Mouse (Mus musculus): ENCODE results near the gene Foxp4. TPM values are rescaled to one million over a fixed set of nuclear protein-coding genes. Genes with fewer than 3 reads are reported as not detected.
A peak's percentile ranks its signal among the peaks of the same experiment; 100 is the strongest.

Foxp4 gene
- polyA plus RNA-seq, 1 experiment from 2014 or later, result 18.0 TPM

DNA sequence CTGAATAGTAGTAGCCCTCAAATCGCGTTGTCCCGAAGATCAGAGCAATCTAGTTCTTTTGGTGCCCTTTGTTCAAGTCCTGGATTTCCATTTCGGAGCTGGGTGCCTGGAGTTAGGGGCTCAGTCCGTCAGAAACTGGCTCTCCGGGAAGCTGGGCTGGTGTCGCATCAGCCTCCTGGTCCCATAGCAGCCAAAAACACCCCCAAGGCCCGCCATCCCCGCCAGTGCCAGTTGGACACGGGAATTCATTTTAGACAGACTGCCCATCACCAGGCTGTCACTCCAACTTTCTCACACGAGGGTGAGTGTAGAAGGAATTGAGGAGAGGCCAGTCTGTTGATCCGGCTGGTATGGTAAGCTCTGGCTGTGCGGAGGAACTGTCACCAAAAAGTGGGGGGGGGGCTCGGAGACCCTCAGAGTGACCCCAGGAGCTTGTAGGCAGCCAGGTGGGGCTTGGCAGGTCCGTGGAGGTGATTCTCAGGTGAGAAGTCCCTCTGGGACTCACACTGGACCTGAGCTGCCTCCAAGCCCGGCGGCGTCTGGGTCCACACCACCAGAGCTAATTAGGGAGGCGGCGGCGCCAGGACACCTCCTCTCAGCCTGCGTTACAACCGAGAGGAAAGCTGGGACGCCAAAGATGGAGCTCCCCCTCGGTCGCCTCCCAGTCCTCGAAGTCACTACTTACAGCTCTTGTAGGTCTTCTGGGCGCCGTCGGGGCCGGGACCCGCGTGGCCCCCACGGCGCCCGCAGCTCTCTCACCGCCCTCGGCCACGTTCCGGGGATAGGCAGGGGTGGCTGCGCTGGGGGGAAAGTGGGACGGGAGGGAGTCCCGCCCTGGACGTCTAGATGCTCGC lies 90.6 kb downstream of the Foxp4 start:
- Histone ChIP-seq H3K27ac (peak overlapping the region; percentile 85), H3K4me1 (peaks cover 63% of the 10 kb centered on the region), H3K27me3 (ENCODE audit: poor library complexity, severe bottlenecking) (peaks cover 93% of the 10 kb centered on the region), H3K4me3 (peak overlapping the region; percentile 74), H3K36me3 (replicated peaks) (peaks cover 16% of the 10 kb centered on the region; the same call in 1 of the 2 replicates), H3K9me3 (no peaks in the 10 kb centered on the region)
- 1% methylated on average over 45 of the region's 45 CpGs for WGBS
- peak; percentile 47 for DNase-seq (ENCODE audit: extremely low spot score, low spot score)

DNA sequence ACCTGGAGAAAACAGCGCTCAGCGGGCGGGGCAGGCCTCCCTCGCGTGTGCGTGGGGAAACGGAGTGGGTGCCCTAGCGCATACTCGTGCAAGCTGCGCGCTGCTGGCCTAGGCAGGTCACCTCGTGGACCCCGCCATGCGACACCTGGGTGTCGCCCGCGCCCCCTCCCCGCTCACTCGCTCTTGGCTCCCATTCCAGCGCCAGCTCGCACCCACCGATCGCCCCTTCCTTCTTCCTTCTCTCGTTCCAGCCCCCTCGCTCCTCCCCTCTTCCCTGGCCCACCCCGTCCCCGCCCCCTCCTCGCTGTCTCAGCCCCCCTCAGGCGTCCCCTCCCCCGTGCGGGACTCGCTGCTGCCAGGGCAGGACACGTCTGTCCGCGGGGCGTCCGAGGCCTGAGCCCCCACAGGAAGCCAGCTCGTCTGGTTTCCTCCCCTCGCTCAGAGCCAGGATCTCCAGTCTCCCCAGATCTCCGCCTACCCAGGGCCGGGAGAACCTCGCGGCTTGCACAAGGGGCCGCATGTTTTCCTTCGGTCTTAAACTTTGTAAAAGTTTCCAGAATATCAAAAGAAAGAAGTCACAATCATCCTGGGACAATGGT lies 91.3 kb downstream of the Foxp4 start:
- Histone ChIP-seq H3K27me3 (ENCODE audit: poor library complexity, severe bottlenecking) (peaks cover 89% of the 10 kb centered on the region), H3K36me3 (replicated peaks) (peaks cover 16% of the 10 kb centered on the region; the same call in 1 of the 2 replicates), H3K4me3 (peak overlapping the region; percentile 74), H3K4me1 (peaks cover 67% of the 10 kb centered on the region), H3K27ac (peak overlapping the region; percentile 85), H3K9me3 (no peaks in the 10 kb centered on the region)
- DNase-seq (ENCODE audit: extremely low spot score, low spot score), result peak; percentile 73
- 1% methylated on average over 42 of the region's 45 CpGs for WGBS

DNA sequence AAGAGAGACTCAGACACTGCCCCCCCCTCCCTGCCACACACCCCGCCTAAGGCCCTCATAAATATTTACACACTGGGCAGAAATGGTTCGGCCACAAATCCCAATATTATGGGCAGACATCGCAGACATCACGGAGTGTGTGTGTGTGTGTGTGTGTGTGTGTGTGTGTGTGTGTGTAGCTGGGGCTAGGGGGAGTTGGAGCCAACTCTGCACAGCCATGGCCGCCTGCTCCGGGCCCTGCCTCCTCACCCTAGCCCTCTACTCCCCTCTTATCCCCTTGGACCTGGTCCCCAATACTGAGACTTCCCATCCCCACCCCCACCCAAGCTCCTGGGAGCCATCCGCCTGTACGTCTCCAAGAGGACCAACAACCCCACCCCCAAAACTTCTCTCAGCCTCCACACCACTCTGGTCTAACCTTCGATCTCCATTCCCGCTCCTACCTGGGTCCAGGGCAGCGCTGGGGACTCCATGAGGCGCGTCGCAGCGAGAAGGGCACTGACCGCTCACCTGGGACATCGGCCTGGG lies 91.9 kb downstream of the Foxp4 start:
- 1% methylated on average over 15 of the region's 17 CpGs for WGBS
- Histone ChIP-seq H3K9me3 (no peaks in the 10 kb centered on the region), H3K27me3 (ENCODE audit: poor library complexity, severe bottlenecking) (peaks cover 83% of the 10 kb centered on the region), H3K36me3 (replicated peaks) (peaks cover 18% of the 10 kb centered on the region; the same call in 1 of the 2 replicates), H3K4me1 (peaks cover 63% of the 10 kb centered on the region), H3K4me3 (peak overlapping the region; percentile 74), H3K27ac (peak overlapping the region; percentile 85)
- no peak for DNase-seq (ENCODE audit: extremely low spot score, low spot score)

- Histone ChIP-seq H3K4me3 (peak overlapping the region; percentile 74), H3K4me1 (peaks cover 62% of the 10 kb centered on the region), H3K27me3 (ENCODE audit: poor library complexity, severe bottlenecking) (peaks cover 77% of the 10 kb centered on the region), H3K9me3 (peaks cover 3% of the 10 kb centered on the region; the same call in 1 of the 2 replicates), H3K36me3 (replicated peaks) (peaks cover 25% of the 10 kb centered on the region), H3K27ac (peak overlapping the region; percentile 85)
- no peak for DNase-seq (ENCODE audit: extremely low spot score, low spot score)
- 31% methylated on average over 5 of the region's 5 CpGs for WGBS
Observed at GRCm38 (mm10) chr17:47831772-47832171, 92.7 kb downstream of the Foxp4 start.

DNA sequence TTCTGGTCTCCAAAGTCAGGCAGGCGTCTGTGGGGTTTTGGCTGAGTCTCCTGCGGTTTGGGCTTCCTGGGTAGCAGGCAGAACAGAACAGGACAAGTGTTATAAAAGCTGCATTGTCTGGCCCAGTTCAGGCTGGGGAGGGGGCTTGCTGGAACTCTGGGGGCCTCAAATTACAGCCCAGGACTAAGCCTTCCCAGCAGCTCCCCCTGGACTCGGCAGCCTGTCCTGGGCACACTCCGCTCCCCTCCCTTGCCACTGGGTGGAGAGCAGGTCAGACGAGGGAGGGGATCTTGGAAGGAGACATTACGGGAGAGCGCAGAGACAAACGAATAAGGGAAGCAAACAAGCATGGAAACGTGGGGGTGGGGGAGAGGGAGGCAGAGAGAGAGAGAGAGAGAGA lies 93.3 kb downstream of the Foxp4 start:
- peak overlapping the region; percentile 74 for H3K4me3 ChIP-seq
- 4% methylated on average over 9 of the region's 9 CpGs for WGBS
- H3K36me3 ChIP-seq (replicated peaks), result peaks cover 27% of the 10 kb centered on the region
- peak overlapping the region; percentile 85 for H3K27ac ChIP-seq
- peaks cover 71% of the 10 kb centered on the region for H3K27me3 ChIP-seq (ENCODE audit: poor library complexity, severe bottlenecking)
- peaks cover 62% of the 10 kb centered on the region for H3K4me1 ChIP-seq
- peaks cover 4% of the 10 kb centered on the region; the same call in 1 of the 2 replicates for H3K9me3 ChIP-seq
- DNase-seq (ENCODE audit: extremely low spot score, low spot score), result peak; percentile 57

- Histone ChIP-seq H3K27ac (peak overlapping the region; percentile 72), H3K9me3 (no peaks in the 10 kb centered on the region), H3K27me3 (ENCODE audit: poor library complexity, severe bottlenecking) (peaks cover 2% of the 10 kb centered on the region), H3K4me1 (peaks cover 41% of the 10 kb centered on the region), H3K36me3 (replicated peaks) (peaks cover 62% of the 10 kb centered on the region), H3K4me3 (no peak overlapping the region)
- 65% methylated on average over 8 of the region's 8 CpGs for WGBS
- DNase-seq (ENCODE audit: extremely low spot score, low spot score), result no peak
Observed at GRCm38 (mm10) chr17:47821339-47821738, 103.1 kb downstream of the Foxp4 start.

GRCm38 (mm10) chr17:47818038-47818725 lies 106.3 kb downstream of the Foxp4 start:
- Histone ChIP-seq H3K9me3 (no peaks in the 10 kb centered on the region), H3K4me1 (peaks cover 64% of the 10 kb centered on the region), H3K27me3 (ENCODE audit: poor library complexity, severe bottlenecking) (peaks cover 32% of the 10 kb centered on the region), H3K27ac (no peak overlapping the region), H3K4me3 (no peak overlapping the region), H3K36me3 (replicated peaks) (peaks cover 62% of the 10 kb centered on the region)
- 85% methylated on average over 13 of the region's 13 CpGs for WGBS
- no peak for DNase-seq (ENCODE audit: extremely low spot score, low spot score)

Other genes with a start within 250 kb of the Foxp4 start
- gene Tomm6, start 236.3 kb downstream of the Foxp4 start, polyA plus RNA-seq (2016; fragmentation: Nextera tagmentation; extraction: Ambion mirVana), result 362 and 379 TPM in 2 replicates
- 7.5 and 8.6 TPM in 2 replicates for gene Frs3, start 235.6 kb downstream of the Foxp4 start, polyA plus RNA-seq (2016; fragmentation: Nextera tagmentation; extraction: Ambion mirVana)
- gene Gm21981, start 230.2 kb downstream of the Foxp4 start, polyA plus RNA-seq (2016; fragmentation: Nextera tagmentation; extraction: Ambion mirVana), result 0.14 and 0.22 TPM in 2 replicates
- 0.70 and 0.90 TPM in 2 replicates for gene Prickle4, start 229.9 kb downstream of the Foxp4 start, polyA plus RNA-seq (2016; fragmentation: Nextera tagmentation; extraction: Ambion mirVana)
- not detected in 2 replicates for gene Pgc, start 197.8 kb downstream of the Foxp4 start, polyA plus RNA-seq (2016; fragmentation: Nextera tagmentation; extraction: Ambion mirVana)
- gene Tfeb, start 187.6 kb downstream of the Foxp4 start, polyA plus RNA-seq (2016; fragmentation: Nextera tagmentation; extraction: Ambion mirVana), result 1.9 and 2.2 TPM in 2 replicates
- gene Mdfi, start 90.0 kb downstream of the Foxp4 start, polyA plus RNA-seq (2016; fragmentation: Nextera tagmentation; extraction: Ambion mirVana), result 13.1 and 13.2 TPM in 2 replicates
- gene 1700122O11Rik, start 113.6 kb upstream of the Foxp4 start, polyA plus RNA-seq (2016; fragmentation: Nextera tagmentation; extraction: Ambion mirVana), result not detected in 2 replicates
- gene 1700067P10Rik, start 164.7 kb upstream of the Foxp4 start, polyA plus RNA-seq (2016; fragmentation: Nextera tagmentation; extraction: Ambion mirVana), result not detected in 2 replicates
- not detected in 2 replicates for gene 9830107B12Rik, start 221.6 kb upstream of the Foxp4 start, polyA plus RNA-seq (2016; fragmentation: Nextera tagmentation; extraction: Ambion mirVana)
- gene A530064D06Rik, start 242.6 kb upstream of the Foxp4 start, polyA plus RNA-seq (2016; fragmentation: Nextera tagmentation; extraction: Ambion mirVana), result not detected in 2 replicates

Measured in forebrain, embryonic 10.5 days (tissue).